Comparison of ENCODE assay signal across 31 mouse cellular contexts in the genomic region with DNA sequence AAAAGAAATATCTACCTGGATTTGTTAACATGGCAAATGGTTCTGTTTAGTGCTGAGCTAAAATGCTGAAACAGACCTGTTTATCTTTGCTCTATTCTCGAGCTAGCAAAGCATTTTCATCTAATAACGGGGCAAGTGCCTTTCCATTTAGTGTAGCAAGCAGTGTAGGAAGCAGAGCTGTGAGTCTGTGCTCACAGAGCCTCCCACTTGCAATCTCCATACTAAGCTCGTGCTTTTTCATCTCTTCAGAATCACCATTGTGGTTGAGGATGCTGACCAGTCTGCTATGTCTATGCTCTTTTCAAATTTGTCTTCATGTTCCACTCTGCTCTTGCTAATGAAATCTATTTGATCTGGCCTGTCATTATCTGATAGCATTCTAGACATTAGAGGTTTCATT.
A peak's percentile ranks its signal among the peaks of the same experiment; 100 is the strongest.
DNase-seq lines count a peak whose midpoint lies in the region; ATAC-seq and TF ChIP-seq lines count a peak whose summit lies in the region.
"Had no signal": no experiment of that assay in that cellular context is flagged by ENCODE, and none has a peak within 500 bp of the region (broad histone marks: within the 10 kb centered on the region; RNA-seq: fewer than 3 reads in every experiment).

No protein-coding gene starts in this region.

- 74% methylated on average over 3 of the region's 3 CpGs for WGBS in forebrain, postnatal 0 days

- peak overlapping the region; percentile 84 for H3K27ac ChIP-seq in layer of hippocampus, adult 2 months
- H3K27ac ChIP-seq in cortical plate, adult 2 months (ENCODE audit: insufficient read depth, low read length) = peak overlapping the region; percentile 45
- no peak overlapping the region for H3K27ac ChIP-seq in forebrain, postnatal 0 days (ENCODE audit: low read depth, low read length)
- H3K27ac ChIP-seq: embryonic facial prominence, embryonic 10.5 days; embryonic facial prominence, embryonic 13.5 days; forebrain, embryonic 12.5 days; forebrain, embryonic 15.5 days; heart, embryonic 15.5 days; hindbrain, embryonic 10.5 days; hindbrain, embryonic 13.5 days had no signal

- DNase-seq in layer of hippocampus, adult 2 months (ENCODE audit: low spot score in 2 of 2) = no peak
- no peak for DNase-seq in layer of hippocampus, adult 8-10 months (ENCODE audit: low spot score in 2 of 2)
- DNase-seq in left cerebral cortex, postnatal 25 days (ENCODE audit: low spot score in 2 of 2) = peak; percentile 27 to 56
- DNase-seq in left cerebral cortex, postnatal 10 days (ENCODE audit: extremely low spot score in 1 of 2, low spot score in 2 of 2) = no peak
- DNase-seq in forebrain, postnatal 0 days = no peak
- DNase-seq: adrenal gland, postnatal 10 days; adrenal gland, postnatal 36 days; B cell, adult 2 months; cerebellum, adult 11 months; cerebellum, adult 2 months; cerebellum, adult 9-11 months; cerebellum, postnatal 25 days; embryo, embryonic 11 days; gastrocnemius, postnatal 25 days; heart, adult 18-20 months; heart, postnatal 10 days; heart, postnatal 36 days had no signal

- intact Hi-C loops in left cerebral cortex, postnatal 25 days (cut with DNase I) = no loop called here
- intact Hi-C loops in left cerebral cortex, postnatal 10 days (cut with DNase I) = no loop called here

- no peaks in the 10 kb centered on the region for H3K36me3 ChIP-seq in forebrain, postnatal 0 days (ENCODE audit: insufficient read depth)
- H3K36me3 ChIP-seq: embryonic facial prominence, embryonic 10.5 days; embryonic facial prominence, embryonic 13.5 days; forebrain, embryonic 12.5 days; forebrain, embryonic 15.5 days; G1E; heart, embryonic 12.5 days; heart, embryonic 15.5 days; hindbrain, embryonic 10.5 days; hindbrain, embryonic 13.5 days had no signal

- no peaks in the 10 kb centered on the region for H3K9me3 ChIP-seq in forebrain, postnatal 0 days (ENCODE audit: low read length)
- H3K9me3 ChIP-seq: embryonic facial prominence, embryonic 10.5 days; embryonic facial prominence, embryonic 13.5 days; forebrain, embryonic 12.5 days; forebrain, embryonic 15.5 days; G1E; heart, embryonic 12.5 days; heart, embryonic 15.5 days; hindbrain, embryonic 10.5 days; hindbrain, embryonic 13.5 days had no signal

- H3K9ac ChIP-seq in forebrain, postnatal 0 days = no peak overlapping the region
- H3K9ac ChIP-seq: embryonic facial prominence, embryonic 13.5 days; forebrain, embryonic 12.5 days; forebrain, embryonic 15.5 days; heart, embryonic 12.5 days; heart, embryonic 15.5 days; hindbrain, embryonic 13.5 days had no signal

- no peak for ATAC-seq in forebrain, postnatal 0 days
- ATAC-seq: forebrain, embryonic 15.5 days; hindbrain, embryonic 16.5 days; Patski had no signal

- no peak overlapping the region for H3K4me2 ChIP-seq in forebrain, postnatal 0 days (ENCODE audit: low read depth)
- H3K4me2 ChIP-seq: embryonic facial prominence, embryonic 13.5 days; forebrain, embryonic 12.5 days; forebrain, embryonic 15.5 days; heart, embryonic 12.5 days; heart, embryonic 15.5 days; hindbrain, embryonic 13.5 days had no signal

- TF ChIP-seq CTCF in layer of hippocampus, adult 2 months (conservative IDR thresholded peaks at IDR 0.05) = no peak
- TF ChIP-seq CTCF in cortical plate, adult 2 months (IDR thresholded peaks at IDR 0.05; ENCODE audit: extremely low read depth, insufficient read depth, low read length) = no peak
- no peak for TF ChIP-seq CTCF in forebrain, postnatal 0 days (IDR thresholded peaks at IDR 0.05; ENCODE audit: low read depth)

- peaks cover 3% of the 10 kb centered on the region; the same call in 1 of the 2 replicates for H3K4me1 ChIP-seq in cortical plate, adult 2 months (ENCODE audit: control insufficient read depth, insufficient read depth, low read length)
- no peaks in the 10 kb centered on the region for H3K4me1 ChIP-seq in forebrain, postnatal 0 days (ENCODE audit: insufficient read depth)
- H3K4me1 ChIP-seq: embryonic facial prominence, embryonic 10.5 days; embryonic facial prominence, embryonic 13.5 days; forebrain, embryonic 12.5 days; forebrain, embryonic 15.5 days; heart, embryonic 12.5 days; heart, embryonic 15.5 days; hindbrain, embryonic 10.5 days; hindbrain, embryonic 13.5 days had no signal

- no peaks in the 10 kb centered on the region for H3K27me3 ChIP-seq in forebrain, postnatal 0 days (ENCODE audit: insufficient read depth, low read length)
- H3K27me3 ChIP-seq: CH12.LX; embryonic facial prominence, embryonic 13.5 days; forebrain, embryonic 12.5 days; forebrain, embryonic 15.5 days; heart, embryonic 12.5 days; heart, embryonic 15.5 days; hindbrain, embryonic 13.5 days had no signal

- no peak for TF ChIP-seq POLR2A in cortical plate, adult 2 months (IDR thresholded peaks at IDR 0.05; ENCODE audit: extremely low read depth, insufficient read depth, low read length)

- H3K4me3 ChIP-seq in layer of hippocampus, adult 2 months = no peak overlapping the region
- no peak overlapping the region for H3K4me3 ChIP-seq in cortical plate, adult 2 months (ENCODE audit: insufficient read depth, low read length)
- no peak overlapping the region for H3K4me3 ChIP-seq in forebrain, postnatal 0 days (ENCODE audit: low read depth, low read length)
- H3K4me3 ChIP-seq: embryonic facial prominence, embryonic 10.5 days; embryonic facial prominence, embryonic 13.5 days; erythroblast, embryonic 14.5 days; forebrain, embryonic 12.5 days; forebrain, embryonic 15.5 days; heart, embryonic 12.5 days; heart, embryonic 15.5 days; hindbrain, embryonic 10.5 days; hindbrain, embryonic 13.5 days had no signal

Comparison
In these comparisons a context has a peak if more than half of its experiments do, and no peak if none do; other contexts are left out.
1. DNase-seq: peak in left cerebral cortex, postnatal 25 days (2 of 2); none in layer of hippocampus, adult 2 months (0 of 2), layer of hippocampus, adult 8-10 months (0 of 2), left cerebral cortex, postnatal 10 days (0 of 2) and forebrain, postnatal 0 days (single experiment).